Mouse (Mus musculus): ENCODE data around the gene Hes7. TPM values are rescaled to one million over a fixed set of nuclear protein-coding genes. Genes with fewer than 3 reads are reported as not detected.

Gene Hes7
- polyA plus RNA-seq, 1 experiment from 2014 or later, result 0.64 TPM

- H3K4me3 ChIP-seq (ENCODE audit: low read depth, low read length), result no peak overlapping the region
- no peak overlapping the region for H3K4me2 ChIP-seq
- H3K9ac ChIP-seq (ENCODE audit: low read depth, low read length), result no peak overlapping the region
- WGBS (ENCODE audit: insufficient replicate concordance), result 44% methylated on average over 1 of the region's 1 CpGs
- H3K27me3 ChIP-seq (ENCODE audit: control insufficient read depth, insufficient read depth, low read length), result peaks cover 52% of the 10 kb centered on the region
- H3K27ac ChIP-seq (ENCODE audit: low read depth, low read length), result no peak overlapping the region
- H3K4me1 ChIP-seq (ENCODE audit: control insufficient read depth, insufficient read depth, low read length), result peaks cover 2% of the 10 kb centered on the region; the same call in 1 of the 2 replicates
- no peaks in the 10 kb centered on the region for H3K36me3 ChIP-seq (ENCODE audit: control insufficient read depth, insufficient read depth, low read length)
- ATAC-seq (replicated peaks; ENCODE audit: insufficient number of reproducible peaks, low FRiP score, low TSS enrichment), result no peak
- no peaks in the 10 kb centered on the region for H3K9me3 ChIP-seq (replicated peaks; ENCODE audit: control insufficient read depth, low read length)
Measured at GRCm38 (mm10) chr11:69155351-69155750, 35.1 kb downstream of the Hes7 start.

GRCm38 (mm10) chr11:69156800-69157199, 36.6 kb downstream of the Hes7 start, which contains the start of gene Alox12b:
Gene Alox12b, plus strand, starts transcription at chr11:69156989.
- Histone ChIP-seq H3K36me3 (ENCODE audit: control insufficient read depth, insufficient read depth, low read length) (no peaks in the 10 kb centered on the region), H3K4me1 (ENCODE audit: control insufficient read depth, insufficient read depth, low read length) (peaks cover 2% of the 10 kb centered on the region; the same call in 1 of the 2 replicates), H3K4me3 (ENCODE audit: low read depth, low read length) (peak within 1 kb of the TSS; percentile 16; the same call in 1 of the 2 replicates), H3K27me3 (ENCODE audit: control insufficient read depth, insufficient read depth, low read length) (peaks cover 46% of the 10 kb centered on the region), H3K9me3 (replicated peaks; ENCODE audit: control insufficient read depth, low read length) (no peaks in the 10 kb centered on the region), H3K9ac (ENCODE audit: low read depth, low read length) (no peak within 1 kb of the TSS), H3K27ac (ENCODE audit: low read depth, low read length) (no peak within 1 kb of the TSS), H3K4me2 (peak within 1 kb of the TSS; percentile 44)
- WGBS (ENCODE audit: insufficient replicate concordance), result 3% methylated on average over 18 of the region's 18 CpGs
- ATAC-seq (replicated peaks; ENCODE audit: insufficient number of reproducible peaks, low FRiP score, low TSS enrichment), result no peak

GRCm38 (mm10) chr11:69169313-69169712, 49.1 kb downstream of the Hes7 start:
- H3K9ac ChIP-seq (ENCODE audit: low read depth, low read length), result no peak overlapping the region
- no peak overlapping the region for H3K4me2 ChIP-seq
- H3K27ac ChIP-seq (ENCODE audit: low read depth, low read length), result no peak overlapping the region
- H3K4me1 ChIP-seq (ENCODE audit: control insufficient read depth, insufficient read depth, low read length), result no peaks in the 10 kb centered on the region
- no peak overlapping the region for H3K4me3 ChIP-seq (ENCODE audit: low read depth, low read length)
- H3K27me3 ChIP-seq (ENCODE audit: control insufficient read depth, insufficient read depth, low read length), result peaks cover 11% of the 10 kb centered on the region
- no peak for ATAC-seq (replicated peaks; ENCODE audit: insufficient number of reproducible peaks, low FRiP score, low TSS enrichment)
- 85% methylated on average over 12 of the region's 12 CpGs for WGBS (ENCODE audit: insufficient replicate concordance)
- no peaks in the 10 kb centered on the region for H3K36me3 ChIP-seq (ENCODE audit: control insufficient read depth, insufficient read depth, low read length)
- no peaks in the 10 kb centered on the region for H3K9me3 ChIP-seq (replicated peaks; ENCODE audit: control insufficient read depth, low read length)

- no peaks in the 10 kb centered on the region for H3K36me3 ChIP-seq (ENCODE audit: control insufficient read depth, insufficient read depth, low read length)
- no peak overlapping the region for H3K9ac ChIP-seq (ENCODE audit: low read depth, low read length)
- no peak for ATAC-seq (replicated peaks; ENCODE audit: insufficient number of reproducible peaks, low FRiP score, low TSS enrichment)
- H3K4me2 ChIP-seq, result no peak overlapping the region
- 0 out of 2 replicates have a peak, but pooled peaks cover 2% of the 10 kb centered on the region for H3K4me1 ChIP-seq (ENCODE audit: control insufficient read depth, insufficient read depth, low read length)
- no peaks in the 10 kb centered on the region for H3K9me3 ChIP-seq (replicated peaks; ENCODE audit: control insufficient read depth, low read length)
- H3K27ac ChIP-seq (ENCODE audit: low read depth, low read length), result no peak overlapping the region
- WGBS (ENCODE audit: insufficient replicate concordance), result 33% methylated on average over 7 of the region's 7 CpGs
- H3K4me3 ChIP-seq (ENCODE audit: low read depth, low read length), result no peak overlapping the region
- H3K27me3 ChIP-seq (ENCODE audit: control insufficient read depth, insufficient read depth, low read length), result peaks cover 7% of the 10 kb centered on the region; the same call in 1 of the 2 replicates
Measured at GRCm38 (mm10) chr11:69171626-69172025, 51.4 kb downstream of the Hes7 start.

GRCm38 (mm10) chr11:69172606-69173005, 52.4 kb downstream of the Hes7 start:
- 82% methylated on average over 2 of the region's 2 CpGs for WGBS (ENCODE audit: insufficient replicate concordance)
- no peak overlapping the region for H3K4me3 ChIP-seq (ENCODE audit: low read depth, low read length)
- ATAC-seq (replicated peaks; ENCODE audit: insufficient number of reproducible peaks, low FRiP score, low TSS enrichment), result no peak

More at GRCm38 (mm10) chr11:69172606-69173005, 52.4 kb downstream of the Hes7 start:
- Histone ChIP-seq H3K4me2 (no peak overlapping the region), H3K36me3 (ENCODE audit: control insufficient read depth, insufficient read depth, low read length) (no peaks in the 10 kb centered on the region), H3K27ac (ENCODE audit: low read depth, low read length) (no peak overlapping the region), H3K9me3 (replicated peaks; ENCODE audit: control insufficient read depth, low read length) (no peaks in the 10 kb centered on the region), H3K27me3 (ENCODE audit: control insufficient read depth, insufficient read depth, low read length) (peaks cover 7% of the 10 kb centered on the region; the same call in 1 of the 2 replicates), H3K4me1 (ENCODE audit: control insufficient read depth, insufficient read depth, low read length) (0 out of 2 replicates have a peak, but pooled peaks cover 2% of the 10 kb centered on the region), H3K9ac (ENCODE audit: low read depth, low read length) (no peak overlapping the region)

Other genes with a start within 250 kb of the Hes7 start
- gene Ndel1, start 248.5 kb upstream of the Hes7 start, polyA plus RNA-seq (2014; fragmentation: Nextera tagmentation; extraction: Ambion mirVana), result 52.5 and 59.9 TPM in 2 replicates
- 0.11 and 0.18 TPM in 2 replicates for gene Rnf222, start 231.9 kb upstream of the Hes7 start, polyA plus RNA-seq (2014; fragmentation: Nextera tagmentation; extraction: Ambion mirVana)
- gene Rpl26, start 218.8 kb upstream of the Hes7 start, polyA plus RNA-seq (2014; fragmentation: Nextera tagmentation; extraction: Ambion mirVana), result 719 and 795 TPM in 2 replicates
- not detected in 2 replicates for gene Odf4, start 193.3 kb upstream of the Hes7 start, polyA plus RNA-seq (2014; fragmentation: Nextera tagmentation; extraction: Ambion mirVana)
- 9.0 and 12.3 TPM in 2 replicates for gene Arhgef15, start 162.9 kb upstream of the Hes7 start, polyA plus RNA-seq (2014; fragmentation: Nextera tagmentation; extraction: Ambion mirVana)
- gene Slc25a35, start 152.3 kb upstream of the Hes7 start, polyA plus RNA-seq (2014; fragmentation: Nextera tagmentation; extraction: Ambion mirVana), result 1.5 and 1.6 TPM in 2 replicates
- gene Rangrf, start 145.2 kb upstream of the Hes7 start, polyA plus RNA-seq (2014; fragmentation: Nextera tagmentation; extraction: Ambion mirVana), result 67.0 and 70.6 TPM in 2 replicates
- 17.3 and 24.0 TPM in 2 replicates for gene Pfas, start 111.9 kb upstream of the Hes7 start, polyA plus RNA-seq (2014; fragmentation: Nextera tagmentation; extraction: Ambion mirVana)
- 41.3 and 48.3 TPM in 2 replicates for gene Ctc1, start 104.5 kb upstream of the Hes7 start, polyA plus RNA-seq (2014; fragmentation: Nextera tagmentation; extraction: Ambion mirVana)
- 89.2 and 89.6 TPM in 2 replicates for gene Aurkb, start 74.8 kb upstream of the Hes7 start, polyA plus RNA-seq (2014; fragmentation: Nextera tagmentation; extraction: Ambion mirVana)
- 7.7 and 9.8 TPM in 2 replicates for gene Borcs6, start 60.7 kb upstream of the Hes7 start, polyA plus RNA-seq (2014; fragmentation: Nextera tagmentation; extraction: Ambion mirVana)
- gene Tmem107, start 49.6 kb upstream of the Hes7 start, polyA plus RNA-seq (2014; fragmentation: Nextera tagmentation; extraction: Ambion mirVana), result 26.4 and 28.2 TPM in 2 replicates
- 89.7 and 94.7 TPM in 2 replicates for gene Vamp2, start 31.9 kb upstream of the Hes7 start, polyA plus RNA-seq (2014; fragmentation: Nextera tagmentation; extraction: Ambion mirVana)
- 6.2 and 6.3 TPM in 2 replicates for gene Per1, start 25.2 kb upstream of the Hes7 start, polyA plus RNA-seq (2014; fragmentation: Nextera tagmentation; extraction: Ambion mirVana)
- 0.32 and 0.49 TPM in 2 replicates for gene 9130213A22Rik, start 2.2 kb downstream of the Hes7 start, polyA plus RNA-seq (2014; fragmentation: Nextera tagmentation; extraction: Ambion mirVana)
- gene Aloxe3, start 5.5 kb downstream of the Hes7 start, polyA plus RNA-seq (2014; fragmentation: Nextera tagmentation; extraction: Ambion mirVana), result 0.37 and 0.39 TPM in 2 replicates
- gene Alox12b, start 36.6 kb downstream of the Hes7 start, polyA plus RNA-seq (2014; fragmentation: Nextera tagmentation; extraction: Ambion mirVana), result not detected in 2 replicates
- gene Alox8, start 77.4 kb downstream of the Hes7 start, polyA plus RNA-seq (2014; fragmentation: Nextera tagmentation; extraction: Ambion mirVana), result 1.1 and 2.0 TPM in 2 replicates
- 0.13 and 0.17 TPM in 2 replicates for gene Gucy2e, start 116.6 kb downstream of the Hes7 start, polyA plus RNA-seq (2014; fragmentation: Nextera tagmentation; extraction: Ambion mirVana)
- gene Cntrob, start 203.4 kb downstream of the Hes7 start, polyA plus RNA-seq (2014; fragmentation: Nextera tagmentation; extraction: Ambion mirVana), result 10.1 and 13.1 TPM in 2 replicates
- gene Trappc1, start 203.6 kb downstream of the Hes7 start, polyA plus RNA-seq (2014; fragmentation: Nextera tagmentation; extraction: Ambion mirVana), result 189 and 202 TPM in 2 replicates
- 0.56 and 0.70 TPM in 2 replicates for gene Kcnab3, start 205.9 kb downstream of the Hes7 start, polyA plus RNA-seq (2014; fragmentation: Nextera tagmentation; extraction: Ambion mirVana)
- 7.8 and 8.6 TPM in 2 replicates for gene Rnf227, start 220.1 kb downstream of the Hes7 start, polyA plus RNA-seq (2014; fragmentation: Nextera tagmentation; extraction: Ambion mirVana)
- gene Chd3, start 249.0 kb downstream of the Hes7 start, polyA plus RNA-seq (2014; fragmentation: Nextera tagmentation; extraction: Ambion mirVana), result 15.5 and 21.8 TPM in 2 replicates